Mouse (Mus musculus) liver, postnatal 0 days (tissue): ENCODE results near the gene 4933424G06Rik.

Experiments
- CTCF ChIP-seq: sonication (generic); IDR thresholded peaks from 2 replicates; pipeline ENCODE4 v1.5.1; 2016; ENCODE audit warnings: antibody characterized with exemption, low read depth
- EP300 ChIP-seq: IDR thresholded peaks from 2 replicates; pipeline ENCODE4 v1.6.1; 2016; ENCODE audit warnings: antibody characterized with exemption, low read depth, mild to moderate bottlenecking

DNA sequence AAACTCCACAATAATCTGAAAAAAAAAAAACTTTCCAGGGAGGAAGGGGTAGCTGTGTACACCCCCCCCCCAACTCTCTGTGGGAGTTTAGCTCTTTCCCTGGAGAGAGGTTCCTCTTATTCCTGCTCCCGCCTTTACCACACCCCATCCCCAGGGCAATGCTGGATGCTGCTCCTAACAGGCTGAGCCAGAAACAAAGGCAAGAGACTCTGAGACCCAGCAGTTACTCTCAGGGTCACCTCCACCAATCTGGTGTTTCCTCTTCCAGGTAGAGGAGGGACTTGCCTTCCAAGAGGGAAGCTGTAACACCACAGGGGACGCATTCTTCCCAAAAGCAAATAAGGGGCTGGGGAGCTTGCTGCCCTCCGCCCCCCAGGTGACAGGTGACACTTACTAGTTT is 2.2 kb upstream of the 4933424G06Rik start:
- TF ChIP-seq EP300 (no peak), CTCF (no peak)
